Mouse (Mus musculus) liver, adult 2 months (tissue): Measurements from ENCODE around the gene Caml. TPM values are rescaled to one million over a fixed set of nuclear protein-coding genes. Genes with fewer than 3 reads are reported as not detected.
A peak's percentile ranks its signal among the peaks of the same experiment; 100 is the strongest.

Experiments used
- DNase-seq: peaks from one replicate; pipeline ENCODE4 v3.0.0-alpha.2; 2011; ENCODE audit warnings: low read depth, low spot score; ENCODE audit errors: extremely low read depth
- H3K27ac ChIP-seq: fragments of 200-500 bp; replicated peaks from 2 replicates; pipeline ENCODE4 v1.5.1; 2012; ENCODE audit warnings: low read depth, mild to moderate bottlenecking, control low read depth, inconsistent platforms, low read length; ENCODE audit not compliant: insufficient read depth
- H3K27me3 ChIP-seq: fragments of 200-500 bp; 2 replicates; pipeline ENCODE4 v1.6.1; 2012; ENCODE audit warnings: mild to moderate bottlenecking, moderate library complexity, low read length, inconsistent platforms; ENCODE audit not compliant: control insufficient read depth, insufficient read depth
- H3K36me3 ChIP-seq: fragments of 200-500 bp; 2 replicates; pipeline ENCODE4 v1.6.1; 2012; ENCODE audit warnings: low read length, inconsistent platforms; ENCODE audit not compliant: control insufficient read depth, insufficient read depth
- H3K4me1 ChIP-seq: fragments of 200-500 bp; 2 replicates; pipeline ENCODE4 v1.6.1; 2011; ENCODE audit warnings: low read length; ENCODE audit not compliant: control insufficient read depth, insufficient read depth
- H3K4me3 ChIP-seq: fragments of 200-500 bp; 2 replicates; pipeline ENCODE4 v1.5.1; 2011; ENCODE audit warnings: low read depth, mild to moderate bottlenecking, control low read depth, low read length, moderate library complexity; ENCODE audit not compliant: insufficient read depth
- H3K79me2 ChIP-seq: fragments of 200-500 bp; 2 replicates; pipeline ENCODE4 v1.6.1; 2012; ENCODE audit warnings: inconsistent platforms, mild to moderate bottlenecking, low read length, moderate library complexity; ENCODE audit not compliant: control insufficient read depth, insufficient read depth
- H3K9ac ChIP-seq: fragments of 200-500 bp; 2 replicates; pipeline ENCODE4 v1.6.1; 2012; ENCODE audit warnings: low read depth, mild to moderate bottlenecking, control low read depth, inconsistent platforms, low read length
- CTCF ChIP-seq: fragments of 200-500 bp; IDR thresholded peaks from 2 replicates; pipeline ENCODE4 v1.5.1; 2011; ENCODE audit warnings: low read depth, low read length, control low read depth
- POLR2A ChIP-seq: fragments of 200-500 bp; IDR thresholded peaks from 2 replicates; pipeline ENCODE4 v1.6.1; 2011; ENCODE audit warnings: low read length, control low read depth; ENCODE audit not compliant: insufficient read depth; ENCODE audit errors: extremely low read depth
- WGBS: fragments of 180-500 bp; shearing (Covaris S2); methylation state at CpG from one replicate; pipeline ENCODE4 v1.1.7; 2018; 5-methylcytosine and 5-hydroxymethylcytosine counted together
- polyA plus RNA-seq: library from polyadenylated mRNA; depleted of rRNA; stranded (reverse); fragments of >200 nt; gene quantifications from 2 replicates; pipeline ENCODE4 v1.2.3, GENCODE M21; 2012; rRNA removed
- total RNA-seq: library from RNA; depleted of rRNA; stranded (reverse); fragments of >200 nt; gene quantifications from 2 replicates; pipeline ENCODE4 v1.2.3, GENCODE M21; 2014; rRNA removed

Caml gene
- total and polyA plus RNA-seq, 2 experiments, result 14.6 to 33.4 TPM

DNA sequence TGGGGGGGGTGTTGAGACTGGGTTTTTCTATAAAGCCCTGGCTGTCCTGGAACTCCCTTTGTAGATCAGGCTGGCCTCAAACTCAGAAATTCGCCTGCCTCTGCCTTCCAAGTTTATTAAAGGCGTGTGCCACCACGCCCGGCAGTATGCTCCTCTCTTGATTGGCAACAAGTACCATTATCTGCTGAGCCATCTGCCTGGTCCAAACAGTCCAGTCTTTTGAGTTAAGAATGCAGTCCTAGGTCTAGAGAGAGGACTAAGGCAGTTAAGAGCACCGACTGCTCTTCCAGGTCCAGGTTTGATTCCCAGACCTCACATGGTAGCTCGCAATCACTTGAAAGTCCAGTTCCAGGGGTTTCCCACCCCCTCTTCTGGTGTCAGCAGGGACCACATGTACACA, 28.2 kb downstream of the Caml start:
- TF ChIP-seq CTCF, result no peak
- no peak for TF ChIP-seq POLR2A
- H3K36me3 ChIP-seq, result peaks cover 64% of the 10 kb centered on the region

DNA sequence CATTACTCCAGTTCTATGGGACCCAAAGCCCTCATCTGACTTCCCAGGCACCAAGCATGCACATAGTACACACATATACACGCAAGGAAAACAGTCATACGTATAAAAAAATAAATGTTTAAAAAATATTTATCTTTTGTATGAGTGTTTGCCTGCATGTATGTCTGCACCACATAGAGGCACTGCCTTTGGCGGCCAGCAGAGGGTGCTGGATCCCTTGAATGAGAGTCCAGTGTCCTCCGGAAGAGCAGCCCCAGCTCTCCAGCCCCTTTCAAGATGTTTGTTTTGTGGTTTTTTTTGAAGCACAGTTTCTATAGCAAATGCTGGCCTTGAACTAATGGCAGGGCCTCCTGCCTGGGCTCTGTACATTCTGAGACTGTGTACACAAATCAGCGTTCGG, 45.7 kb downstream of the Caml start:
- H3K9ac ChIP-seq, result no peak overlapping the region
- H3K4me3 ChIP-seq, result no peak overlapping the region
- H3K36me3 ChIP-seq, result peaks cover 54% of the 10 kb centered on the region
- peak; percentile 15 for DNase-seq
- H3K27ac ChIP-seq, result no peak overlapping the region
- H3K4me1 ChIP-seq, result no peaks in the 10 kb centered on the region
- no peaks in the 10 kb centered on the region for H3K79me2 ChIP-seq
- TF ChIP-seq CTCF (peak; percentile 76), POLR2A (no peak)
- H3K27me3 ChIP-seq, result no peaks in the 10 kb centered on the region
- 95% methylated on average over 6 of the region's 6 CpGs for WGBS

More for the DNA sequence above, 28.2 kb downstream of the Caml start:
- Histone ChIP-seq H3K4me1 (no peaks in the 10 kb centered on the region), H3K27me3 (no peaks in the 10 kb centered on the region), H3K27ac (no peak overlapping the region), H3K9ac (no peak overlapping the region), H3K4me3 (no peak overlapping the region), H3K79me2 (no peaks in the 10 kb centered on the region)
- 94% methylated on average over 6 of the region's 6 CpGs for WGBS
- no peak for DNase-seq

DNA sequence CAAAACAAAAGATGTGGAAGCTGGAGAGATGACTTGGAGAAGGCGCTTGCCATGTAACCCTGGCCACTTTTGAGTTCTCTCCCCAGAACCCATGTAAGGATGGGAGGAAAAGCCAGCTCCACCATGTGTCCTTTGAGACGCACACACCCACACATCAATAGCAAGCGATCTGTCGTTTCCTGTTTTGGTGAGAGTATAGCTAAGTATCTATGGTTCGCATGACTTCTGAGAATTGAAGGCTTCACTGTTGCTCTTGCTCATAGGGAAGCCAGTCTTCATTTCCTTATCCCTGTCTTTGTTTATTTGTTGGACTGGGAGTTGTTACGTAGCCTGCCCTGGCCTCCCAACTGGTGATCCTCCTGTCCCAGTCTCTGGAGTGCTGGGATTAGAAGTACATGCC, 49.9 kb downstream of the Caml start:
- H3K4me1 ChIP-seq, result no peaks in the 10 kb centered on the region
- no peaks in the 10 kb centered on the region for H3K27me3 ChIP-seq
- H3K36me3 ChIP-seq, result peaks cover 51% of the 10 kb centered on the region
- 95% methylated on average over 6 of the region's 6 CpGs for WGBS
- TF ChIP-seq POLR2A (no peak), CTCF (no peak)
- no peak overlapping the region for H3K9ac ChIP-seq
- no peaks in the 10 kb centered on the region for H3K79me2 ChIP-seq
- H3K27ac ChIP-seq, result no peak overlapping the region
- no peak for DNase-seq
- no peak overlapping the region for H3K4me3 ChIP-seq

DNA sequence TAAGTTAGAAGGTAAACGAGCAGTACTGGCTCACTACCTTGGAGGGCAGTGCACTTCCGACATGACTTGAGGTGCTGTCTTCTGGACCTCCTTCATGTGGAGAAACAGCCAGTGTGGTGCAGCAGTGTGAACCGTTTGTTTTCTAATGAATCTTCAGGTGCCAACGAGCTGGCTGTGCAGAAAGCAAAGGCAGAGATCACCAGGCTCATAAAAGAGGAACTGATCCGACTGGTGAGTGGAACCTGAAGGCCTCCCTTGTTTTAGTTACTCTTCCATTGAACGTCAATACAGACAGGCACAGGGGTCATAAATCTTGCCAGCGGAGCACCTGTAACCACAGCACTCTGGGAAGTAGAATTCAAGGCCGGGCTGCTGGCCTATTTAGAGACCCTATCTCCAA, 54.6 kb downstream of the Caml start:
- TF ChIP-seq CTCF (no peak), POLR2A (no peak)

More for the DNA sequence above, 54.6 kb downstream of the Caml start:
- Histone ChIP-seq H3K4me3 (no peak overlapping the region), H3K36me3 (peaks cover 47% of the 10 kb centered on the region), H3K79me2 (no peaks in the 10 kb centered on the region), H3K4me1 (no peaks in the 10 kb centered on the region), H3K9ac (no peak overlapping the region), H3K27ac (no peak overlapping the region), H3K27me3 (no peaks in the 10 kb centered on the region)
- WGBS, result 77% methylated on average over 8 of the region's 8 CpGs
- DNase-seq, result no peak

Other genes with a start within 250 kb of the Caml start
- 0.13 TPM in 1 of 2 replicates, not detected in the other for gene Slc34a1, start 224.8 kb upstream of the Caml start, total RNA-seq
- gene Slc34a1, start 224.8 kb upstream of the Caml start, polyA plus RNA-seq, result 0.04 and 0.11 TPM in 2 replicates
- gene Pfn3, start 207.8 kb upstream of the Caml start, total RNA-seq, result not detected in 2 replicates
- gene Pfn3, start 207.8 kb upstream of the Caml start, polyA plus RNA-seq, result not detected in 2 replicates
- gene F12, start 196.2 kb upstream of the Caml start, total RNA-seq, result 391 and 453 TPM in 2 replicates
- 621 and 798 TPM in 2 replicates for gene F12, start 196.2 kb upstream of the Caml start, polyA plus RNA-seq
- gene Grk6, start 177.9 kb upstream of the Caml start, total RNA-seq, result 8.8 and 13.6 TPM in 2 replicates
- 12.4 and 14.3 TPM in 2 replicates for gene Grk6, start 177.9 kb upstream of the Caml start, polyA plus RNA-seq
- not detected in 2 replicates for gene Prr7, start 158.7 kb upstream of the Caml start, total RNA-seq
- gene Prr7, start 158.7 kb upstream of the Caml start, polyA plus RNA-seq, result 0.31 and 0.44 TPM in 2 replicates
- gene Dbn1, start 134.9 kb upstream of the Caml start, total RNA-seq, result 0.65 and 0.81 TPM in 2 replicates
- gene Dbn1, start 134.9 kb upstream of the Caml start, polyA plus RNA-seq, result 2.1 and 2.3 TPM in 2 replicates
- 3.6 and 6.4 TPM in 2 replicates for gene Pdlim7, start 109.3 kb upstream of the Caml start, total RNA-seq
- gene Pdlim7, start 109.3 kb upstream of the Caml start, polyA plus RNA-seq, result 6.7 and 10.2 TPM in 2 replicates
- 0.46 and 0.94 TPM in 2 replicates for gene Dok3, start 93.7 kb upstream of the Caml start, total RNA-seq
- gene Dok3, start 93.7 kb upstream of the Caml start, polyA plus RNA-seq, result 2.5 and 5.2 TPM in 2 replicates
- gene Ddx41, start 86.3 kb upstream of the Caml start, total RNA-seq, result 30.1 and 35.4 TPM in 2 replicates
- 38.8 and 39.9 TPM in 2 replicates for gene Ddx41, start 86.3 kb upstream of the Caml start, polyA plus RNA-seq
- 11.1 and 11.7 TPM in 2 replicates for gene Fam193b, start 51.9 kb upstream of the Caml start, total RNA-seq
- gene Fam193b, start 51.9 kb upstream of the Caml start, polyA plus RNA-seq, result 39.9 and 67.8 TPM in 2 replicates
- 45.2 and 45.5 TPM in 2 replicates for gene Tmed9, start 49.3 kb upstream of the Caml start, total RNA-seq
- gene Tmed9, start 49.3 kb upstream of the Caml start, polyA plus RNA-seq, result 45.5 and 62.2 TPM in 2 replicates
- 7.9 and 9.2 TPM in 2 replicates for gene B4galt7, start 23.1 kb upstream of the Caml start, total RNA-seq
- 12.3 and 14.8 TPM in 2 replicates for gene B4galt7, start 23.1 kb upstream of the Caml start, polyA plus RNA-seq
- gene Ddx46, start 12.0 kb downstream of the Caml start, total RNA-seq, result 14.6 and 18.6 TPM in 2 replicates
- gene Ddx46, start 12.0 kb downstream of the Caml start, polyA plus RNA-seq, result 5.5 and 6.8 TPM in 2 replicates
- gene B230219D22Rik, start 70.1 kb downstream of the Caml start, total RNA-seq, result 17.1 and 23.0 TPM in 2 replicates
- gene B230219D22Rik, start 70.1 kb downstream of the Caml start, polyA plus RNA-seq, result 12.3 and 12.9 TPM in 2 replicates
- gene Txndc15, start 91.6 kb downstream of the Caml start, total RNA-seq, result 99.1 and 101 TPM in 2 replicates
- gene Txndc15, start 91.6 kb downstream of the Caml start, polyA plus RNA-seq, result 74.1 and 77.6 TPM in 2 replicates
- gene Pcbd2, start 104.4 kb downstream of the Caml start, total RNA-seq, result 36.0 and 40.7 TPM in 2 replicates
- gene Pcbd2, start 104.4 kb downstream of the Caml start, polyA plus RNA-seq, result 32.7 and 44.9 TPM in 2 replicates
- not detected in 2 replicates for gene Catsper3, start 161.6 kb downstream of the Caml start, total RNA-seq
- 0.26 TPM in 1 of 2 replicates, not detected in the other for gene Catsper3, start 161.6 kb downstream of the Caml start, polyA plus RNA-seq
- gene Pitx1, start 213.2 kb downstream of the Caml start, total RNA-seq, result not detected in 2 replicates
- not detected in 2 replicates for gene Pitx1, start 213.2 kb downstream of the Caml start, polyA plus RNA-seq